Mouse (Mus musculus) forebrain, embryonic 11.5 days (tissue): ENCODE measurements around the gene Nek7. TPM values are rescaled to one million over a fixed set of nuclear protein-coding genes. Genes with fewer than 3 reads are reported as not detected.

Source experiments
- ATAC-seq: fragments of 200-750 bp; cut with Nextera tagmentation; replicated peaks from 2 replicates; pipeline ENCODE4 v1.8.0; 2017; ENCODE audit warnings: moderate TSS enrichment; ENCODE audit not compliant: low FRiP score
- DNase-seq: peaks from one replicate; pipeline ENCODE4 v3.0.0-alpha.2; 2017; ENCODE audit warnings: low spot score
- H3K27ac ChIP-seq: fragments of 300-500 bp; sonication (generic); 2 replicates; pipeline ENCODE4 v1.5.1; 2014; ENCODE audit warnings: low read depth, low read length
- H3K27me3 ChIP-seq: fragments of 300-500 bp; sonication (generic); 2 replicates; pipeline ENCODE4 v1.6.1; 2014; ENCODE audit warnings: mild to moderate bottlenecking, low read length, mixed read lengths; ENCODE audit not compliant: control insufficient read depth, insufficient read depth
- H3K36me3 ChIP-seq: fragments of 300-500 bp; sonication (generic); 2 replicates; pipeline ENCODE4 v1.6.1; 2014; ENCODE audit warnings: mild to moderate bottlenecking, low read length, moderate library complexity, mixed read lengths; ENCODE audit not compliant: control insufficient read depth, insufficient read depth
- H3K4me1 ChIP-seq: fragments of 300-500 bp; sonication (generic); replicated peaks from 2 replicates; pipeline ENCODE4 v1.6.1; 2014; ENCODE audit warnings: low read length, mixed read lengths; ENCODE audit not compliant: control insufficient read depth, insufficient read depth
- H3K4me2 ChIP-seq: fragments of 300-500 bp; sonication (generic); 2 replicates; pipeline ENCODE4 v1.6.1; 2014; ENCODE audit warnings: low read depth, mild to moderate bottlenecking, low read length, moderate library complexity, mixed read lengths; ENCODE audit not compliant: severe bottlenecking
- H3K4me3 ChIP-seq: fragments of 300-500 bp; sonication (generic); 2 replicates; pipeline ENCODE4 v1.5.1; 2014; ENCODE audit warnings: low read depth, low read length
- H3K9ac ChIP-seq: fragments of 300-500 bp; sonication (generic); 2 replicates; pipeline ENCODE4 v1.6.1; 2014; ENCODE audit warnings: low read length
- H3K9me3 ChIP-seq: fragments of 300-500 bp; sonication (generic); 2 replicates; pipeline ENCODE4 v1.6.1; 2016; ENCODE audit warnings: low read length, mixed read lengths; ENCODE audit not compliant: control insufficient read depth
- WGBS: fragments of 180-500 bp; shearing (Covaris S2); extraction: QIAGEN DNeasy Blood & Tissue Kit; methylation state at CpG from one replicate; pipeline ENCODE4 v1.1.7; 2014; 5-methylcytosine and 5-hydroxymethylcytosine counted together
- polyA plus RNA-seq: library from polyadenylated mRNA; unstranded; fragments of >200 nt; fragmentation: Nextera tagmentation; extraction: Ambion mirVana; gene quantifications from 2 replicates; pipeline ENCODE4 v1.2.1, GENCODE M21; 2014

The Nek7 gene
- polyA plus RNA-seq, 1 experiment from 2014 or later, result 30.7 TPM

DNA sequence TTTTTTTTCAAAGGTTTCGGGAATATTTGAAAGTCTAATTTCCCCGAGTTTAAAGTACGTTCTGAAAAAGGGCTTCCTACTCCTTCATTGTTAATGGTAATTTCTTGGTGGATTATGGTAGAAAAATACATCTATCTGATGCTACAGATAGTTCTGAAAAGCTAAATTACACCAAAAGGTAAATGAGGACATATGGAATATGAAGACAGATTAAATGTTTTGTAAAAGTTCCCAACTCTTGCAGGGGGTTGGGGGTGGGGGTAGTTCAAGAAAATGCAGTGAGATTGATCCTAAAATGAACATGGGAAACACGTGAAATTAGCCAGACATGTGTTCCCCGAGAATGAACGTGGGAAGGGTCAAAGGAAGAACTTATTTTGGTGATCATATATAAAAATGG, 119.2 kb downstream of the Nek7 start:
- Histone ChIP-seq H3K27me3 (no peaks in the 10 kb centered on the region), H3K9ac (no peak overlapping the region), H3K36me3 (no peaks in the 10 kb centered on the region), H3K9me3 (no peaks in the 10 kb centered on the region), H3K4me3 (no peak overlapping the region), H3K27ac (peak overlapping the region; percentile 92), H3K4me1 (peaks cover 19% of the 10 kb centered on the region), H3K4me2 (no peak overlapping the region)
- 37% methylated on average over 6 of the region's 6 CpGs for WGBS
- no peak for ATAC-seq
- DNase-seq, result no peak

DNA sequence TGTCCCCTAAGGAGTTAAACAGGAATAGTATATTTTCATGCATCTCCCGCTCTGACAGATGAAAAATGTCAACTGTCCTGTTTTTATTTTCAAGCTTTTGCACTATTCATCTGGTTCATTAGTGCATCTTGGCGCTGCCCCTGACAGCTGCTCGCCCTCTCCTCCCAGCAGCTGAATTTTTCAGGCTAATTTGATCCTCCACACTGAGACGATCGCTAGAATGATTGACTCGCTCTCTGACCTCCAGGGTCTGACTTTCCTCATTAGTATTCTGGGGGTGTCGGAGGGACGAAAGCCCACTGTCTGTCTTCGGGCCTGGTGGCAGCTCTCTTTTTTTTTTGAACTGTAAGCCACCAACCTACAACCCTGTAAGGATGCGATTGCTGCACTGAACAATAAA, 119.8 kb downstream of the Nek7 start:
- H3K27ac ChIP-seq, result peak overlapping the region; percentile 92
- H3K9me3 ChIP-seq, result no peaks in the 10 kb centered on the region
- peak; percentile 78 for ATAC-seq
- DNase-seq, result peak; percentile 77
- no peak overlapping the region for H3K4me3 ChIP-seq
- 8% methylated on average over 10 of the region's 10 CpGs for WGBS
- H3K9ac ChIP-seq, result no peak overlapping the region
- peaks cover 19% of the 10 kb centered on the region for H3K4me1 ChIP-seq
- H3K27me3 ChIP-seq, result no peaks in the 10 kb centered on the region
- no peaks in the 10 kb centered on the region for H3K36me3 ChIP-seq
- H3K4me2 ChIP-seq, result peak overlapping the region; percentile 35; the same call in 1 of the 2 replicates

DNA sequence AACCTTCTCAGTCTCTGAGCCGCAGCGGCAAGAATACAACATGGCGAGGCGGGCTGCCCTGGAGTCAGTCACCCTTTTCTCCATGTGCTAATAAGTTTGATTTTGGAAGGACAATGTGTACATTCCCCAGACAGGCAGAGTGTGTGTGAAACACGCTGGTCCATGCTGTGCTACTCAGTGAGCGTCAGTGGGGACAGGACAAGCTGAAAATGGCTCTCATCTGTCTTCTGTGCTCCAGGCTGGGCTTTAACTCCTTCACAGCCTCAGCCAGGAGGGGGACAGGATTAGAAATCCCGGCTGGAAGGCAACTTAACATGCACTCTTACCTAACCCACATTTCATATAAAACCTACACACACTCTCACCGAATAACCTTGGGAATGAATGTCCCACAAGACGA, 120.5 kb downstream of the Nek7 start:
- Histone ChIP-seq H3K4me1 (peaks cover 19% of the 10 kb centered on the region), H3K4me2 (peak overlapping the region; percentile 26; the same call in 1 of the 2 replicates), H3K4me3 (no peak overlapping the region), H3K27me3 (no peaks in the 10 kb centered on the region), H3K9me3 (no peaks in the 10 kb centered on the region), H3K9ac (peak overlapping the region; percentile 32), H3K27ac (peak overlapping the region; percentile 92), H3K36me3 (no peaks in the 10 kb centered on the region)
- DNase-seq (peak; percentile 60), ATAC-seq (peak; percentile 74)
- WGBS, result 23% methylated on average over 9 of the region's 9 CpGs

DNA sequence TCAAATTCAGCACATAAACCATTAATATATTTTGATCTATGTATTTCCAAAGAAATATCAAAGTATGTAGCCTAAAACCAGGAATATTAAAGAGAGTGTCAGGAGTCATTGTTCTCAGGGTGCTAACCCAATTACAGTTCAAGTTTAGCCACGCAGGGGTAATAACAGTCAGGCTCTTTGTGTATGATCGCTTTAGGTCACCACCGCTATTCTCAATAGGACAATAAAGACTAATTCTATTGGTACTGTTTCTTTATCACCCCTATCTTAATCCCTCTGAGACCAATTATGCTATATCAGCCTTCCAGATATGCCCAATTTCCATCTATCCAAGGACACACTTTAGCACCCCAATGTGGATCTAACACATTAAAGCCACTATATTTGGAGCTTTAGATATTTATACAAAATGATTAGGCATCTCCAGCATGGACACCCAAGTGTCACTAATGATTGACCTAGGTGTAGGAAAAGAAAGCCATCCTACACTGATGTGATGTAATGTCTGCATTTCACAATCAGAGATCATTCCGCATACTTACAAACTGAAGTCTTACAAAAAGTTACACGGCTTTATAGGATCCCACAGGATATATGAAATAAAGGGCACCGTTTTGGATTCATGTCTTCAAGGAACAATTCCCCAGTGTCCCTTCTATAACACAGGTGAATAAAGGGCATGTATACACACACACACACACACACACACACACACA, 128.4 kb downstream of the Nek7 start:
- ATAC-seq, result 0 out of 2 replicates have a peak, but pooled peaks have one; percentile 53
- H3K4me3 ChIP-seq, result no peak overlapping the region
- no peaks in the 10 kb centered on the region for H3K36me3 ChIP-seq
- H3K4me2 ChIP-seq, result no peak overlapping the region
- 58% methylated on average over 6 of the region's 6 CpGs for WGBS
- H3K9ac ChIP-seq, result no peak overlapping the region
- DNase-seq, result no peak
- H3K27ac ChIP-seq, result no peak overlapping the region
- no peaks in the 10 kb centered on the region for H3K9me3 ChIP-seq
- peaks cover under 1% of the 10 kb centered on the region; the same call in 1 of the 2 replicates for H3K4me1 ChIP-seq
- H3K27me3 ChIP-seq, result no peaks in the 10 kb centered on the region

DNA sequence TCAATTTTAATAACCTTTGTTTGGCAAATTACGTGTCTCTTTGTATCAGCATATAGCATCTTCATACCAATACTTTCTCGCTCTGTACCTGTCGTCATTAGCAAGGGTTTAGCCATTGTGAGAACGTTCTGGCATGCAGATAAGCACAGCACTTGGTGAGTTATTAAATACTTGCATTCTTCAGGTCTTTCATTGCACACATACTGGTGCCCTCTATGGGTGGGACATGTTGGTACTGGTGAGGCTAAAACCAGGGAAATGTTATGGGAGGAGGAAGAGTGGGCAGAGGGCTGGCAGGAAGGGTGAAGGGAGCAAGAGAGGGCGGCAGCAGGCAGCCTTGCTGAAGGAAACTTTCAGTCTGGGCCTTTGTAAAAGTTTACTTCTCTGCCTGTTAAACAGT, 132.4 kb downstream of the Nek7 start:
- Histone ChIP-seq H3K9me3 (no peaks in the 10 kb centered on the region), H3K9ac (no peak overlapping the region), H3K27ac (no peak overlapping the region), H3K4me1 (no peaks in the 10 kb centered on the region; the same call in 1 of the 2 replicates), H3K27me3 (no peaks in the 10 kb centered on the region), H3K4me3 (no peak overlapping the region), H3K36me3 (no peaks in the 10 kb centered on the region), H3K4me2 (no peak overlapping the region)
- DNase-seq (no peak), ATAC-seq (no peak)
- 82% methylated on average over 5 of the region's 5 CpGs for WGBS

DNA sequence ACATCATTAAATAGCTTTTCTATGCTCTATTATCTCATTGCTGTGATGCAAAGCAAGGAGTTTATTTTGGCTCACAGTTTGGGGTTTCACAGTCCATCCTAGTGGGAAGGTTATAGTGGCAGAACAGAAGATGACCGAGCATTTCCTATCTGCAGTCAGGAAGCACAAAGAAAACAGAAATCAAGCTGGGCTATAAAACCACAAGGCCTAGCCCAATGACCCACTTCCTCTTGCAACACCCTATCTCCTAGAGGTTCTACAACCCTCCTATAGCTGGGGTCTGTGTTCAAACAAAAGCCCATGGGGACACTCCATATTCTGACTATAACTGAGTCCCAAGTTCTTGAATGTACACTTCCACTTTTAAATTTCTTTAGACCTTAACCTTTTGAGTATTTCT, 139.2 kb downstream of the Nek7 start:
- H3K4me3 ChIP-seq, result no peak overlapping the region
- 94% methylated on average over 1 of the region's 1 CpGs for WGBS
- H3K4me2 ChIP-seq, result no peak overlapping the region
- H3K36me3 ChIP-seq, result no peaks in the 10 kb centered on the region
- H3K27me3 ChIP-seq, result no peaks in the 10 kb centered on the region
- H3K4me1 ChIP-seq, result no peaks in the 10 kb centered on the region
- DNase-seq (no peak), ATAC-seq (no peak)
- no peak overlapping the region for H3K9ac ChIP-seq
- no peak overlapping the region for H3K27ac ChIP-seq
- peaks cover 3% of the 10 kb centered on the region; the same call in 1 of the 2 replicates for H3K9me3 ChIP-seq

DNA sequence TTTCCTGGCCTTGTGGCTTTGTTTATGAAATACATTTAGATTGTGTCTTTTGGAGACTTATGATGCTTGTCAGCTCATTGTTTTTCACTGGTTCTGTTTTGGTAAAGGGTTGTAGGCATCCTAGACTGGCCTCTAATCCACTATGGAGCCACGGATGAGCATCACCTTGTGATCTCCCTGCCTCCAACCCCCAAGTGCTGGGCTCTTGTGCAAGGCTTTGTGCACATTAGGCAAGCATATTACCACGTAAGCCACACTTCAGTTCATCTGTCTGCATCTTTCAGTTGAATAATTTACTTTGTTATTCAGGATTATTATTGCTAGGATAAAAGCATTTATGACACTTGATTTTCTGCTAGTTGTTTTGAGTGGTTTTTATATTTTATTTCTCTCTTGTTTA, 154.6 kb downstream of the Nek7 start:
- no peak for DNase-seq
- Histone ChIP-seq H3K9me3 (peaks cover 3% of the 10 kb centered on the region; the same call in 1 of the 2 replicates), H3K4me3 (no peak overlapping the region), H3K27me3 (no peaks in the 10 kb centered on the region), H3K4me2 (no peak overlapping the region), H3K4me1 (no peaks in the 10 kb centered on the region), H3K27ac (no peak overlapping the region), H3K36me3 (no peaks in the 10 kb centered on the region), H3K9ac (no peak overlapping the region)
- WGBS, result 66% methylated on average over 2 of the region's 2 CpGs
- ATAC-seq, result no peak

DNA sequence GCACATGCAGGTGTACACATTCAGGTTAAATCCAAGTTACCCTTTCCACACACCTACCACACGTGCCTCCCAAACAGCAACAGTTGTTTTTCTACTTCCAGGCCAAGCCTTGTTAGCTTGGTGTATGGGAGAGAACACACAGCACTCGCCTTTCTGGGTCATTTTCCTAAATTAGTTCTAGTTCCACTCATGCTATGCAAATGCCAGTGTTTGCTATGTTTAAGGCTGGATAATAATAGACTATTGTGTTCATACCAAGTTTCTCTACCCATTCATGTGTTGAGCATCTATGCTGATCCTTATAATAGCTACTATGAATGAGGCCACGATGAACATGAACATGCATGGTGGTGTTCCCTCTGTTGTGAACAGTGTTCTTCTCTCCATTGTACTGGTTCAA, 158.5 kb downstream of the Nek7 start:
- no peak overlapping the region for H3K4me3 ChIP-seq
- no peaks in the 10 kb centered on the region for H3K27me3 ChIP-seq
- no peaks in the 10 kb centered on the region for H3K4me1 ChIP-seq
- H3K4me2 ChIP-seq, result no peak overlapping the region
- no peaks in the 10 kb centered on the region for H3K36me3 ChIP-seq
- 80% methylated on average over 3 of the region's 3 CpGs for WGBS
- DNase-seq (no peak), ATAC-seq (no peak)
- H3K27ac ChIP-seq, result no peak overlapping the region
- peaks cover 3% of the 10 kb centered on the region; the same call in 1 of the 2 replicates for H3K9me3 ChIP-seq
- no peak overlapping the region for H3K9ac ChIP-seq

DNA sequence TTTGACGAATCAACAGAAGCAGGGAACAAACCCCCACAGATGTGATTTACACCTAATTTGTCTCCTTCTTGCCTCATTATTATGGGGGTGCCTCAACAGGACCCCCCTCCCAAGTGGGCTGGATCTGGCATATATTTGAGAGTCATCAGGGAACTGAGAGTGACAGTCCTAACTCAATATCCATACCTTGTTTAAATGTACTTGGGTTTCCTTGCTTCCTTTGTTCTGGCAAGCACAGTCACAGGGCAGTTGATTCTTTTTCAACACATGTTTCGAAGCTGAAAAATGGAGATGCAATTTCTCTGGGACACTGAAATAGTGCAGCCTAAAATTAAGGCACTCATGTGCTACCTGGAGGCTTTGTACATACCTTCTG, 170.5 kb downstream of the Nek7 start:
- H3K36me3 ChIP-seq, result no peaks in the 10 kb centered on the region
- H3K27ac ChIP-seq, result no peak overlapping the region
- DNase-seq (no peak), ATAC-seq (no peak)
- no peaks in the 10 kb centered on the region for H3K4me1 ChIP-seq
- H3K27me3 ChIP-seq, result no peaks in the 10 kb centered on the region
- H3K9ac ChIP-seq, result no peak overlapping the region
- no peak overlapping the region for H3K4me3 ChIP-seq
- H3K9me3 ChIP-seq, result no peaks in the 10 kb centered on the region
- 82% methylated on average over 2 of the region's 2 CpGs for WGBS
- H3K4me2 ChIP-seq, result no peak overlapping the region
